Mouse (Mus musculus) lung, embryonic 15.5 days (tissue): ENCODE measurements around the gene Vasp. TPM values are rescaled to one million over a fixed set of nuclear protein-coding genes. Genes with fewer than 3 reads are reported as not detected.

Source experiments
- ATAC-seq: fragments of 200-750 bp; cut with Nextera tagmentation; 2 replicates; pipeline ENCODE4 v1.8.0; 2017; ENCODE audit warnings: moderate number of reproducible peaks, borderline replicate concordance; ENCODE audit not compliant: low FRiP score, low TSS enrichment; ENCODE audit errors: extremely low read depth
- H3K27ac ChIP-seq: fragments of 300-500 bp; sonication (generic); 2 replicates; pipeline ENCODE4 v1.5.1; 2015; ENCODE audit warnings: moderate library complexity, mild to moderate bottlenecking, inconsistent platforms
- H3K27me3 ChIP-seq: fragments of 300-500 bp; sonication (generic); 2 replicates; pipeline ENCODE4 v1.6.1; 2015; ENCODE audit warnings: inconsistent platforms
- H3K36me3 ChIP-seq: fragments of 300-500 bp; sonication (generic); 2 replicates; pipeline ENCODE4 v1.6.1; 2015; ENCODE audit warnings: inconsistent platforms
- H3K4me1 ChIP-seq: fragments of 300-500 bp; sonication (generic); 2 replicates; pipeline ENCODE4 v1.6.1; 2015; ENCODE audit warnings: inconsistent platforms
- H3K4me2 ChIP-seq: fragments of 300-500 bp; sonication (generic); 2 replicates; pipeline ENCODE4 v1.6.1; 2015; ENCODE audit warnings: inconsistent platforms, mild to moderate bottlenecking, moderate library complexity
- H3K4me3 ChIP-seq: fragments of 300-500 bp; sonication (generic); 2 replicates; pipeline ENCODE4 v1.5.1; 2015; ENCODE audit warnings: mild to moderate bottlenecking, inconsistent platforms
- H3K9ac ChIP-seq: fragments of 300-500 bp; sonication (generic); 2 replicates; pipeline ENCODE4 v1.6.1; 2015; ENCODE audit warnings: inconsistent platforms
- H3K9me3 ChIP-seq: fragments of 300-500 bp; sonication (generic); 2 replicates; pipeline ENCODE4 v1.6.1; 2016; ENCODE audit warnings: inconsistent platforms
- WGBS: fragments of 180-500 bp; shearing (Covaris S2); methylation state at CpG from one replicate; pipeline ENCODE4 v1.1.7; 2015; 5-methylcytosine and 5-hydroxymethylcytosine counted together
- polyA plus RNA-seq: library from polyadenylated mRNA; unstranded; fragments of >200 nt; fragmentation: Nextera tagmentation; extraction: Ambion mirVana; gene quantifications from 2 replicates; pipeline ENCODE4 v1.2.1, GENCODE M21; 2015

Gene Vasp
- polyA plus RNA-seq, 1 experiment from 2014 or later: 115 TPM

- H3K4me2 ChIP-seq: peak within 1 kb of the TSS; percentile 81
- no peaks in the 10 kb centered on the region for H3K36me3 ChIP-seq
- no peaks in the 10 kb centered on the region for H3K9me3 ChIP-seq
- H3K9ac ChIP-seq: peak within 1 kb of the TSS; percentile 48
- peaks cover 9% of the 10 kb centered on the region; the same call in 1 of the 2 replicates for H3K4me1 ChIP-seq
- H3K4me3 ChIP-seq: peak within 1 kb of the TSS; percentile 50
- WGBS: 3% methylated on average over 28 of the region's 30 CpGs
- ATAC-seq: peak; percentile 77; the same call in 1 of the 2 replicates
- no peak within 1 kb of the TSS for H3K27ac ChIP-seq
- H3K27me3 ChIP-seq: peaks cover 4% of the 10 kb centered on the region; the same call in 1 of the 2 replicates
Observed at GRCm38 (mm10) chr7:19211996-19212755, 59.4 kb downstream of the Vasp start, which contains the start of gene Gpr4. Gene Gpr4 (plus strand): TSS chr7:19212538.

- Histone ChIP-seq H3K27me3 (peaks cover 4% of the 10 kb centered on the region; the same call in 1 of the 2 replicates), H3K9me3 (no peaks in the 10 kb centered on the region), H3K4me1 (peaks cover 9% of the 10 kb centered on the region; the same call in 1 of the 2 replicates), H3K4me2 (no peak overlapping the region), H3K4me3 (no peak overlapping the region), H3K9ac (no peak overlapping the region), H3K27ac (no peak overlapping the region), H3K36me3 (no peaks in the 10 kb centered on the region)
- 51% methylated on average over 5 of the region's 5 CpGs for WGBS
- ATAC-seq: no peak
Observed at GRCm38 (mm10) chr7:19211041-19211675, 60.5 kb downstream of the Vasp start.

DNA sequence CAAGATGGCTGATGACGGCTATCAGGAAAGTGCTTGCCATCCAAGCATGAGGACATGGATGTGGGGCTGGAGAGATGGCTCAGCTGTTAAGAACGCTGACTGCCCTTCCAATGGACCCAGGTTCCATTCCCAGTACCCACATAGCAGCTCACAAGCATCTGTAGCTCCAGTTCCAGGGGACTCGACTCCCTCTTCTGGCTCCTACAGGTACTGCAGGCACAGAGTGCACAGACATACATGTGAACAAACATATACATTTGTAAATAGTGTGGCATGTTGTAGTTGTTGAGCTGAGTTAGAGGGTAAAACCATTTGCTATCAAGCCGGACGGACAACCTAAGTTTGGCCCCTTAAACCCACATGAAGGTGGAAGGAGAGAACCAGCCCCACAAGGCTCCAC lies 61.6 kb downstream of the Vasp start:
- Histone ChIP-seq H3K4me1 (peaks cover 9% of the 10 kb centered on the region; the same call in 1 of the 2 replicates), H3K36me3 (peaks cover 7% of the 10 kb centered on the region; the same call in 1 of the 2 replicates), H3K4me3 (no peak overlapping the region), H3K9ac (no peak overlapping the region), H3K27me3 (peaks cover 4% of the 10 kb centered on the region; the same call in 1 of the 2 replicates), H3K9me3 (no peaks in the 10 kb centered on the region), H3K27ac (no peak overlapping the region), H3K4me2 (no peak overlapping the region)
- WGBS: 85% methylated on average over 5 of the region's 5 CpGs
- ATAC-seq: no peak

DNA sequence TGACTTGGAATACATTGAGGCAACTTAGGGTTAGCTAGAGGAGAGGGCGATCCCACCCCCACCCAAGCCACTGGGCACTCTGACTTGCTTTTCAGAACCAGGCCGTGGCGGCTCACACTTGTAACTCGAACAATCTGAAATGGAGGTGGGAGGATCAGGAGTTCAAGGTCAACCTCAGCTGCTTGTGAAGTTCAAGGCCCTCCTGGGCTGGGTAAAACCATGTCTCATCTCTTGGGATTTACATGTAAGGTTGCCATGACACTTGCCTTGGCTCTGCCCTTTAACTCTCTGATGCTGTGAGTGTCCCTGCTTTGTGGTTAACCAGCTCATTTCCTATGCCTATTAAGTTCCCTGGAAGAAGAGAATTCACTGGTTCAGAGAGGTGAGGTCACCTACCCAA lies 62.1 kb downstream of the Vasp start:
- 77% methylated on average over 4 of the region's 4 CpGs for WGBS
- no peak overlapping the region for H3K4me2 ChIP-seq
- peaks cover 9% of the 10 kb centered on the region; the same call in 1 of the 2 replicates for H3K36me3 ChIP-seq
- ATAC-seq: no peak
- no peak overlapping the region for H3K4me3 ChIP-seq
- H3K4me1 ChIP-seq: peaks cover 9% of the 10 kb centered on the region; the same call in 1 of the 2 replicates
- no peaks in the 10 kb centered on the region for H3K9me3 ChIP-seq
- H3K9ac ChIP-seq: no peak overlapping the region
- H3K27ac ChIP-seq: no peak overlapping the region
- peaks cover 4% of the 10 kb centered on the region; the same call in 1 of the 2 replicates for H3K27me3 ChIP-seq

- H3K27me3 ChIP-seq: peaks cover 4% of the 10 kb centered on the region; the same call in 1 of the 2 replicates
- H3K9me3 ChIP-seq: no peaks in the 10 kb centered on the region
- H3K36me3 ChIP-seq: peaks cover 9% of the 10 kb centered on the region; the same call in 1 of the 2 replicates
- ATAC-seq: no peak
- no peak overlapping the region for H3K4me3 ChIP-seq
- 46% methylated on average over 7 of the region's 7 CpGs for WGBS
- no peak overlapping the region for H3K4me2 ChIP-seq
- H3K4me1 ChIP-seq: peaks cover 9% of the 10 kb centered on the region; the same call in 1 of the 2 replicates
- no peak overlapping the region for H3K9ac ChIP-seq
- no peak overlapping the region for H3K27ac ChIP-seq
Observed at GRCm38 (mm10) chr7:19208944-19209472, 62.6 kb downstream of the Vasp start.

GRCm38 (mm10) chr7:19208201-19208910 lies 63.3 kb downstream of the Vasp start:
- H3K9ac ChIP-seq: no peak overlapping the region
- ATAC-seq: no peak
- no peak overlapping the region for H3K4me3 ChIP-seq
- WGBS: 74% methylated on average over 13 of the region's 13 CpGs
- no peaks in the 10 kb centered on the region for H3K9me3 ChIP-seq
- no peak overlapping the region for H3K4me2 ChIP-seq
- peaks cover 4% of the 10 kb centered on the region; the same call in 1 of the 2 replicates for H3K27me3 ChIP-seq
- peaks cover 13% of the 10 kb centered on the region; the same call in 1 of the 2 replicates for H3K36me3 ChIP-seq
- H3K4me1 ChIP-seq: peaks cover 9% of the 10 kb centered on the region; the same call in 1 of the 2 replicates
- no peak overlapping the region for H3K27ac ChIP-seq

Other genes starting within 250 kb of the Vasp start
- gene Foxa3, start 248.3 kb downstream of the Vasp start, polyA plus RNA-seq: 2.2 and 2.4 TPM in 2 replicates
- gene Sympk, start 247.4 kb downstream of the Vasp start, polyA plus RNA-seq: 34.3 and 34.6 TPM in 2 replicates
- not detected in 2 replicates for gene Rsph6a, start 217.1 kb downstream of the Vasp start, polyA plus RNA-seq
- gene Dmwd, start 195.6 kb downstream of the Vasp start, polyA plus RNA-seq: 15.9 and 17.1 TPM in 2 replicates
- gene Dmpk, start 188.0 kb downstream of the Vasp start, polyA plus RNA-seq: 24.2 and 27.1 TPM in 2 replicates
- gene Six5, start 177.2 kb downstream of the Vasp start, polyA plus RNA-seq: 9.5 and 9.7 TPM in 2 replicates
- 1.8 and 1.9 TPM in 2 replicates for gene Gm4969, start 153.4 kb downstream of the Vasp start, polyA plus RNA-seq
- 13.6 and 13.8 TPM in 2 replicates for gene Fbxo46, start 152.0 kb downstream of the Vasp start, polyA plus RNA-seq
- gene Qpctl, start 122.5 kb downstream of the Vasp start, polyA plus RNA-seq: 15.2 and 15.3 TPM in 2 replicates
- gene Snrpd2, start 122.1 kb downstream of the Vasp start, polyA plus RNA-seq: 140 and 154 TPM in 2 replicates
- 3.2 and 5.1 TPM in 2 replicates for gene Gipr, start 105.7 kb downstream of the Vasp start, polyA plus RNA-seq
- gene Eml2, start 95.4 kb downstream of the Vasp start, polyA plus RNA-seq: 10.7 and 12.2 TPM in 2 replicates
- gene Gpr4, start 59.3 kb downstream of the Vasp start, polyA plus RNA-seq: 2.2 TPM in 2 replicates
- 33.2 and 34.6 TPM in 2 replicates for gene Opa3, start 43.5 kb downstream of the Vasp start, polyA plus RNA-seq
- not detected in 2 replicates for gene Ppm1n, start 8.2 kb upstream of the Vasp start, polyA plus RNA-seq
- 10.6 and 11.4 TPM in 2 replicates for gene Rtn2, start 10.8 kb upstream of the Vasp start, polyA plus RNA-seq
- gene Fosb, start 38.2 kb upstream of the Vasp start, polyA plus RNA-seq: 0.24 and 0.26 TPM in 2 replicates
- gene Ercc1, start 73.0 kb upstream of the Vasp start, polyA plus RNA-seq: 86.4 and 88.6 TPM in 2 replicates
- 20.1 and 21.7 TPM in 2 replicates for gene Cd3eap, start 87.7 kb upstream of the Vasp start, polyA plus RNA-seq
- 6.3 and 6.8 TPM in 2 replicates for gene Ppp1r13l, start 87.9 kb upstream of the Vasp start, polyA plus RNA-seq
- gene Ercc2, start 110.2 kb upstream of the Vasp start, polyA plus RNA-seq: 14.4 and 15.7 TPM in 2 replicates
- 13.3 and 18.4 TPM in 2 replicates for gene Klc3, start 132.3 kb upstream of the Vasp start, polyA plus RNA-seq
- gene Ckm, start 133.0 kb upstream of the Vasp start, polyA plus RNA-seq: 52.5 and 53.0 TPM in 2 replicates
- gene Mark4, start 187.0 kb upstream of the Vasp start, polyA plus RNA-seq: 7.9 TPM in 2 replicates
- 1.4 and 1.7 TPM in 2 replicates for gene Exoc3l2, start 191.5 kb upstream of the Vasp start, polyA plus RNA-seq
- 2.0 TPM in 2 replicates for gene Bloc1s3, start 236.6 kb upstream of the Vasp start, polyA plus RNA-seq
- gene Trappc6a, start 236.6 kb upstream of the Vasp start, polyA plus RNA-seq: 97.8 and 103 TPM in 2 replicates
- 0.20 TPM in 1 of 2 replicates, not detected in the other for gene Nkpd1, start 246.0 kb upstream of the Vasp start, polyA plus RNA-seq